Mouse (Mus musculus) neural tube, embryonic 11.5 days (tissue): ENCODE results near the gene Bex4. TPM values are rescaled to one million over a fixed set of nuclear protein-coding genes. Genes with fewer than 3 reads are reported as not detected.
"Not testable (repeated sequence)": the region's sequence is repeated elsewhere in the genome, so short reads cannot be mapped to it uniquely, and the experiment has no call there.

Source experiments
- ATAC-seq: fragments of 200-750 bp; cut with Nextera tagmentation; 2 replicates; pipeline ENCODE4 v1.8.0; 2017; ENCODE audit warnings: moderate number of reproducible peaks, mild to moderate bottlenecking, moderate TSS enrichment, moderate library complexity; ENCODE audit not compliant: insufficient read depth, low FRiP score, low TSS enrichment
- DNase-seq: peaks from one replicate; pipeline ENCODE4 v3.0.0-alpha.2; 2015; ENCODE audit warnings: low spot score
- H3K27ac ChIP-seq: fragments of 300-500 bp; sonication (generic); 2 replicates; pipeline ENCODE4 v1.5.1; 2014; ENCODE audit warnings: low read depth, mild to moderate bottlenecking, low read length
- H3K27me3 ChIP-seq: fragments of 300-500 bp; sonication (generic); 2 replicates; pipeline ENCODE4 v1.6.1; 2014; ENCODE audit warnings: mild to moderate bottlenecking, low read length, mixed read lengths; ENCODE audit not compliant: control insufficient read depth, insufficient read depth
- H3K36me3 ChIP-seq: fragments of 300-500 bp; sonication (generic); 2 replicates; pipeline ENCODE4 v1.6.1; 2014; ENCODE audit warnings: mild to moderate bottlenecking, low read length, moderate library complexity, mixed read lengths; ENCODE audit not compliant: control insufficient read depth, insufficient read depth
- H3K4me1 ChIP-seq: fragments of 300-500 bp; sonication (generic); 2 replicates; pipeline ENCODE4 v1.6.1; 2014; ENCODE audit warnings: low read length, mixed read lengths; ENCODE audit not compliant: control insufficient read depth, insufficient read depth
- H3K4me2 ChIP-seq: fragments of 300-500 bp; sonication (generic); 2 replicates; pipeline ENCODE4 v1.6.1; 2014; ENCODE audit warnings: low read depth, mild to moderate bottlenecking, moderate library complexity
- H3K4me3 ChIP-seq: fragments of 300-500 bp; sonication (generic); 2 replicates; pipeline ENCODE4 v1.5.1; 2014; ENCODE audit warnings: low read depth, low read length
- H3K9ac ChIP-seq: fragments of 300-500 bp; sonication (generic); 2 replicates; pipeline ENCODE4 v1.6.1; 2014; ENCODE audit warnings: mild to moderate bottlenecking, low read length
- H3K9me3 ChIP-seq: fragments of 300-500 bp; sonication (generic); 2 replicates; pipeline ENCODE4 v1.6.1; 2016; ENCODE audit warnings: low read length; ENCODE audit not compliant: control insufficient read depth
- WGBS: fragments of 180-500 bp; shearing (Covaris S2); extraction: QIAGEN DNeasy Blood & Tissue Kit; methylation state at CpG from one replicate; pipeline ENCODE4 v1.1.7; 2014; 5-methylcytosine and 5-hydroxymethylcytosine counted together
- polyA plus RNA-seq: library from polyadenylated mRNA; unstranded; fragments of >200 nt; fragmentation: Nextera tagmentation; extraction: Ambion mirVana; gene quantifications from 2 replicates; pipeline ENCODE4 v1.2.1, GENCODE M21; 2014

Gene Bex4
- polyA plus RNA-seq, 1 experiment from 2014 or later: 65.6 TPM

- Histone ChIP-seq H3K4me2 (no peak overlapping the region), H3K36me3 (no peaks in the 10 kb centered on the region), H3K27ac (no peak overlapping the region), H3K9me3 (no peaks in the 10 kb centered on the region), H3K4me3 (no peak overlapping the region), H3K4me1 (no peaks in the 10 kb centered on the region), H3K27me3 (no peaks in the 10 kb centered on the region), H3K9ac (no peak overlapping the region)
- 58% methylated on average over 8 of the region's 8 CpGs for WGBS
- ATAC-seq (no peak), DNase-seq (no peak)
Observed at GRCm38 (mm10) chrX:136127038-136127743, 11.6 kb upstream of the Bex4 start.

- WGBS: 23% methylated on average over 5 of the region's 5 CpGs
Observed at GRCm38 (mm10) chrX:136127744-136128064, 11.1 kb upstream of the Bex4 start.

GRCm38 (mm10) chrX:136135559-136135958 is 3.2 kb upstream of the Bex4 start:
- no peak for ATAC-seq
- Histone ChIP-seq H3K27me3 (no peaks in the 10 kb centered on the region), H3K4me1 (no peaks in the 10 kb centered on the region), H3K4me3 (no peak overlapping the region), H3K36me3 (no peaks in the 10 kb centered on the region), H3K9ac (no peak overlapping the region), H3K27ac (no peak overlapping the region), H3K9me3 (no peaks in the 10 kb centered on the region), H3K4me2 (no peak overlapping the region)
- no peak for DNase-seq
- 85% methylated on average over 4 of the region's 4 CpGs for WGBS

More at GRCm38 (mm10) chrX:136127744-136128064, 11.1 kb upstream of the Bex4 start:
- Histone ChIP-seq H3K4me3 (no peak overlapping the region), H3K27me3 (no peaks in the 10 kb centered on the region), H3K36me3 (no peaks in the 10 kb centered on the region), H3K4me2 (no peak overlapping the region), H3K27ac (no peak overlapping the region), H3K9ac (no peak overlapping the region), H3K9me3 (no peaks in the 10 kb centered on the region), H3K4me1 (no peaks in the 10 kb centered on the region)
- ATAC-seq: no peak
- peak; percentile 48 for DNase-seq

- H3K27ac ChIP-seq, H3K9ac ChIP-seq, ATAC-seq, H3K36me3 ChIP-seq, H3K4me1 ChIP-seq, DNase-seq, H3K27me3 ChIP-seq, H3K9me3 ChIP-seq: not testable (repeated sequence)
- Histone ChIP-seq H3K4me3 (peak overlapping the region; percentile 34), H3K4me2 (peak overlapping the region; percentile 38)
- WGBS: 33% methylated on average over 5 of the region's 5 CpGs
Observed at GRCm38 (mm10) chrX:136139640-136140004, 826 bp downstream of the Bex4 start.

DNA sequence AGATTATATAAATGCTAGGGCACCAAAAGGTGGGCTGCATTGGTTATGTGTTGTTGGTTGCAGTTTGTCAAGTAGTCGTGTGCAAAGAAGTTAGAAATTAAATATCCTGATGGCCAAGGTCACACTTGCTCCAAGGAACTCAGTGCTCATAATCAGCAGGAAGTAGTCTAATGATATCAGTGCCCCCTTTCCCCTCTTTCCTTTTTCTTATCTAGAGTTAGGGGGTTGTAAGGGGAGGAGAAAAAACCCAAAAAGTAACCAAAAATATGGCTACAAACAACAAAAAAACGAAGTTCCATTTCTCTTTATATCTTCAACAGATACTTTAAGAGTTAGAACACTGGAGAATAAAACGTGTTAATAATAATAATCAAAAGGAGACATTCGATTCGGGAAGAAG is 2.6 kb downstream of the Bex4 start:
- Histone ChIP-seq H3K9me3 (no peaks in the 10 kb centered on the region), H3K4me3 (no peak overlapping the region), H3K9ac (no peak overlapping the region), H3K27ac (no peak overlapping the region), H3K4me1 (no peaks in the 10 kb centered on the region), H3K36me3 (no peaks in the 10 kb centered on the region), H3K4me2 (no peak overlapping the region), H3K27me3 (no peaks in the 10 kb centered on the region)
- ATAC-seq (no peak), DNase-seq (no peak)
- WGBS: 88% methylated on average over 5 of the region's 5 CpGs

- ATAC-seq (no peak), DNase-seq (no peak)
- no peaks in the 10 kb centered on the region for H3K36me3 ChIP-seq
- H3K4me2 ChIP-seq: no peak overlapping the region
- no peaks in the 10 kb centered on the region for H3K27me3 ChIP-seq
- no peak overlapping the region for H3K9ac ChIP-seq
- no peak overlapping the region for H3K27ac ChIP-seq
- no peaks in the 10 kb centered on the region for H3K4me1 ChIP-seq
- WGBS: 76% methylated on average over 2 of the region's 2 CpGs
- no peak overlapping the region for H3K4me3 ChIP-seq
- H3K9me3 ChIP-seq: no peaks in the 10 kb centered on the region
Observed at GRCm38 (mm10) chrX:136143711-136144110, 4.9 kb downstream of the Bex4 start.

DNA sequence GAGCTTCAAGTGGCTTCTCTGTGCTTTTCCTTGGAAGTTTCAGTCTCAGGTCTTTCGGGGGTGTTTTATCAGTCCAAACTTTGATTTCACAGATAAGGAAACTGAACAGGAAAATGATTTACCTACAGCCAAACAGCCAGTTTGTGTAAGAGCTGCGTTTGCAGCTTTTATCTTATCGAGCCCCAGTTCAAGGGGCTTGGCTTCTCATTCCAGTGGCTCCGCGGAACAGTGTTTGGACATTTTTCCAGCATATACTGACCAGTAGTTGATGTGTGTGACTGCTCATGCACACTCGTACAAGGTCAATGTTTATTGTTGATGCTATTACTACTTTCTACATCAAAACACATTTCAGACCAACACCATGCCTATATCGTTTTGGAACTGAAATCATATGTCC is 5.4 kb downstream of the Bex4 start:
- H3K4me3 ChIP-seq: no peak overlapping the region
- no peak for ATAC-seq
- DNase-seq: no peak
- H3K27ac ChIP-seq: no peak overlapping the region
- H3K4me2 ChIP-seq: no peak overlapping the region
- no peaks in the 10 kb centered on the region for H3K27me3 ChIP-seq
- H3K9me3 ChIP-seq: no peaks in the 10 kb centered on the region
- H3K4me1 ChIP-seq: no peaks in the 10 kb centered on the region
- H3K9ac ChIP-seq: no peak overlapping the region
- H3K36me3 ChIP-seq: no peaks in the 10 kb centered on the region
- WGBS: 82% methylated on average over 7 of the region's 7 CpGs

DNA sequence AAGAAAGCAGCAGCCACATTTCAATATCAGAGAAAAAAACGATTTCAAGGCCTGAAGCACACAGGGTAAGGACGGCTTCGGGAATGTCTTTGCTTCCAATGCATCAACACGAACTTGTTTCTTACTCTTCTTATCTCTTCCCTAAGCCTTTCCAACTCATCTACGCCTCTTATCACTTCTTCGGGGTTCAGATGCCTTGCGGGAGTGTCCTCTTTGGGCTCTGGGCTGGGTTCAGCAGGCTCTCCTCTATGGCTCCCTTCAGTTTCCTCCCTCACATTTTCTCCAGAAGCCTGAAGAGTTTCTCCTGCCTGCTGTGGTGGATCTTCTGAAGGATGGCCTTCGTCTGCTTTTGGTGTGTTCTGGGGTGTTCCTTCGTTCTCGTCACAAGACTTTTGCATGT is 31.8 kb downstream of the Bex4 start:
- peak overlapping the region; percentile 41 for H3K4me2 ChIP-seq
- 68% methylated on average over 10 of the region's 10 CpGs for WGBS
- H3K4me1 ChIP-seq: no peaks in the 10 kb centered on the region
- no peak overlapping the region for H3K27ac ChIP-seq
- ATAC-seq (no peak), DNase-seq (no peak)
- H3K9ac ChIP-seq: no peak overlapping the region
- H3K9me3 ChIP-seq: no peaks in the 10 kb centered on the region
- no peaks in the 10 kb centered on the region for H3K36me3 ChIP-seq
- peak overlapping the region; percentile 45 for H3K4me3 ChIP-seq
- no peaks in the 10 kb centered on the region for H3K27me3 ChIP-seq
